Mouse (Mus musculus) ES-Bruce4 (cell line): ENCODE data around the gene Gm13078. TPM values are rescaled to one million over a fixed set of nuclear protein-coding genes. Genes with fewer than 3 reads are reported as not detected.

Experiments used
- H3K27ac ChIP-seq: 2 replicates; pipeline ENCODE4 v1.5.1; 2012; ENCODE audit warnings: low read length, inconsistent platforms; ENCODE audit not compliant: insufficient read depth
- H3K27me3 ChIP-seq: 2 replicates; pipeline ENCODE4 v1.6.1; 2012; ENCODE audit warnings: mild to moderate bottlenecking, low read length, inconsistent platforms; ENCODE audit not compliant: control insufficient read depth, poor library complexity, insufficient read depth, severe bottlenecking
- H3K36me3 ChIP-seq: 2 replicates; pipeline ENCODE4 v1.6.1; 2012; ENCODE audit warnings: inconsistent platforms, mild to moderate bottlenecking, low read length, moderate library complexity; ENCODE audit not compliant: control insufficient read depth, poor library complexity, insufficient read depth, severe bottlenecking
- H3K4me1 ChIP-seq: one replicate; pipeline ENCODE4 v1.8.1; 2011; ENCODE audit warnings: low read length; ENCODE audit not compliant: control insufficient read depth, insufficient read depth
- H3K4me3 ChIP-seq: 2 replicates; pipeline ENCODE4 v1.5.1; 2011; ENCODE audit warnings: low read depth, mild to moderate bottlenecking, low read length
- H3K9ac ChIP-seq: 2 replicates; pipeline ENCODE4 v1.6.1; 2012; ENCODE audit warnings: low read depth, mild to moderate bottlenecking, inconsistent platforms; ENCODE audit not compliant: poor library complexity, severe bottlenecking
- H3K9me3 ChIP-seq: replicated peaks from 2 replicates; pipeline ENCODE4 v1.6.1; 2012; ENCODE audit warnings: mild to moderate bottlenecking, low read length, inconsistent platforms; ENCODE audit not compliant: control insufficient read depth, poor library complexity, insufficient read depth, severe bottlenecking
- CTCF ChIP-seq: IDR thresholded peaks from one replicate; pipeline ENCODE4 v1.8.1; 2011; ENCODE audit warnings: low read depth, low read length
- EP300 ChIP-seq: IDR thresholded peaks from 2 replicates; pipeline ENCODE4 v1.6.1; 2011; ENCODE audit warnings: low read depth, low read length; ENCODE audit not compliant: insufficient read depth
- POLR2A ChIP-seq: IDR thresholded peaks from one replicate; pipeline ENCODE4 v1.8.1; 2011; ENCODE audit warnings: low read length; ENCODE audit not compliant: insufficient read depth
- polyA plus RNA-seq: library from polyadenylated mRNA; stranded (reverse); fragments of >200 nt; gene quantifications from 2 replicates; pipeline ENCODE4 v1.2.4, GENCODE M21; 2011; ENCODE audit warnings: low read depth; ENCODE audit not compliant: missing spikeins, insufficient read depth, insufficient read length

Gene Gm13078
- not detected in 2 replicates for polyA plus RNA-seq

GRCm38 (mm10) chr4:143719155-143719554, at the start of gene Gm13078:
Gene Gm13078, plus strand, starts transcription at chr4:143719455.
- Histone ChIP-seq H3K4me3 (no peak within 1 kb of the TSS), H3K9me3 (no peaks in the 10 kb centered on the region), H3K9ac (no peak within 1 kb of the TSS), H3K36me3 (no peaks in the 10 kb centered on the region), H3K4me1 (no peaks in the 10 kb centered on the region), H3K27ac (no peak within 1 kb of the TSS), H3K27me3 (no peaks in the 10 kb centered on the region)
- TF ChIP-seq EP300 (no peak), CTCF (no peak), POLR2A (no peak)

DNA sequence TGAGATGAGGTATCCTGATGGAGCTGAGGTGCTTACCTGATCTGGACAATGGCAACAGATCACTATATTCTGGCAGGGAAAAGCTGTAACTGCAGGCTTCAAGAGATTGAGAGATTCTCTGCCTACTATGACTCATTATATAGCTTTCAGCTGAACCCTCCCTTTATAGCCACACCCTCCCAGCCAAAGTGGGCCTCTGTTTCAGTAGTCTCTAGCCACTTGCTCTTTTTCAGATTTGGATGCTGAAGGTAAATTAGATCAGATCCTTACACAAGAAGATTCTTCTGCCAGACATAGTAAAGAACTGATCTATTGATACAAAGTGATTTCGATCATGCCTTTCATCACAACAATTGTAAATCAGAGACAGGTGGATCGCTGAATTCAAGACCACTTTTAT, 16.6 kb upstream of the Gm13078 start, which contains the start of gene Gm13089:
Gene Gm13089, minus strand, starts transcription at position 101 of the 400 bp plus-strand sequence.
- Histone ChIP-seq H3K27me3 (no peaks in the 10 kb centered on the region), H3K36me3 (no peaks in the 10 kb centered on the region), H3K4me3 (no peak within 1 kb of the TSS), H3K27ac (no peak within 1 kb of the TSS), H3K9me3 (peaks cover 4% of the 10 kb centered on the region; the same call in 1 of the 2 replicates), H3K4me1 (no peaks in the 10 kb centered on the region), H3K9ac (no peak within 1 kb of the TSS)
- no peak for TF ChIP-seq EP300
- no peak for TF ChIP-seq POLR2A
- no peak for TF ChIP-seq CTCF

Other genes starting within 250 kb of the Gm13078 start
- 0.28 and 0.53 TPM in 2 replicates for gene Gm13043, start 208.1 kb upstream of the Gm13078 start, polyA plus RNA-seq
- not detected in 2 replicates for gene Gm13040, start 183.5 kb upstream of the Gm13078 start, polyA plus RNA-seq
- not detected in 2 replicates for gene BC080695, start 167.8 kb upstream of the Gm13078 start, polyA plus RNA-seq
- gene Gm13057, start 167.7 kb upstream of the Gm13078 start, polyA plus RNA-seq: not detected in 2 replicates
- not detected in 2 replicates for gene Gm13083, start 104.5 kb upstream of the Gm13078 start, polyA plus RNA-seq
- not detected in 2 replicates for gene Gm13088, start 62.2 kb upstream of the Gm13078 start, polyA plus RNA-seq
- gene Gm13089, start 16.7 kb upstream of the Gm13078 start, polyA plus RNA-seq: not detected in 2 replicates
- gene Gm13023, start 69.9 kb downstream of the Gm13078 start, polyA plus RNA-seq: not detected in 2 replicates
- gene Gm13084, start 96.6 kb downstream of the Gm13078 start, polyA plus RNA-seq: not detected in 2 replicates
- gene Gm13103, start 127.0 kb downstream of the Gm13078 start, polyA plus RNA-seq: not detected in 2 replicates
- gene Pramef6, start 180.9 kb downstream of the Gm13078 start, polyA plus RNA-seq: not detected in 2 replicates
- gene Pramef25, start 231.6 kb downstream of the Gm13078 start, polyA plus RNA-seq: not detected in 2 replicates
- not detected in 2 replicates for gene Gm13101, start 247.5 kb downstream of the Gm13078 start, polyA plus RNA-seq